Mouse (Mus musculus): ENCODE measurements around the gene Rfx8.
A peak's percentile ranks its signal among the peaks of the same experiment; 100 is the strongest.

Rfx8 gene

GRCm38 (mm10) chr1:39733876-39734275 lies 13.1 kb upstream of the Rfx8 start:
- no peak for DNase-seq

- no peak for DNase-seq
Observed at GRCm38 (mm10) chr1:39732081-39732480, 11.3 kb upstream of the Rfx8 start.

DNA sequence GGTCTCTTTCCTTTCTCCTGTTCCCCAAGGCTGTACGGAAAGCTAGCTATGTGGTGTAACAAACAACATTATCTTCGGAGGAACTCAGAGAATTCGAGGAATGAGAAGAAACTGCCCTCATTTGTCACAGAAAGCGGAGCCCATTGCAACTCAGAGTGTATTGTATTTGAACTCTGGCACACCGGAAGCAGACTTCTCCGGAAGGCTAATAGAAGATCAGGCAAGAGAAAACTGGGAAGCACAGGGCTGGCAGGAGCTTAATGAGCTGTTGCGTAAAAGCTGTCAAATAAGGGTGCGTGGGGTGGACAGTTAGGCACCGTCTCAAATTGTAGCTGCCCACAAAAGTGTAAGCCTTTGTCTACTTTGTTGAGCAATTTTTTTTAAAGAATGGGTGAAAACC lies 10.7 kb upstream of the Rfx8 start:
- DNase-seq, result no peak

- DNase-seq, result no peak
Observed at GRCm38 (mm10) chr1:39730868-39731267, 10.1 kb upstream of the Rfx8 start.

GRCm38 (mm10) chr1:39729919-39730318 lies 9.1 kb upstream of the Rfx8 start:
- DNase-seq, result no peak

DNA sequence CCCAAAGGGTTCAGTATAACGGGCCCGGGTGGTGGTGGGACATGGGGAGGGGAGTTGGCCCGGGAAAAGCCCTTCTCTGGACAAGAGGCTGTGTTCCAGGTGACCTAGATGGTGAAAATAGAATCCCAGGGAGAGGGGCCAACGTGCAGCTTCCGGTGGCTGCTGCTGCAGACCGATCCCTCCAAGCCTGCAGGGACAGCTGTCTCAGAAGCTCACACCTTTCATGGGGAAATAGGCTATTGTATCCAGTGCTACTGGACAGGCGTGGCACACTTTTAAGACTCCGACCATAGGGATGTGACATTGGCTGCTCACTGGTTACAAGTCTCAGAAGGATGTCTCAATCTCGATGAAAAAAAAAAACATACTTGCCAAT lies 542 bp upstream of the Rfx8 start:
- no peak for DNase-seq

DNA sequence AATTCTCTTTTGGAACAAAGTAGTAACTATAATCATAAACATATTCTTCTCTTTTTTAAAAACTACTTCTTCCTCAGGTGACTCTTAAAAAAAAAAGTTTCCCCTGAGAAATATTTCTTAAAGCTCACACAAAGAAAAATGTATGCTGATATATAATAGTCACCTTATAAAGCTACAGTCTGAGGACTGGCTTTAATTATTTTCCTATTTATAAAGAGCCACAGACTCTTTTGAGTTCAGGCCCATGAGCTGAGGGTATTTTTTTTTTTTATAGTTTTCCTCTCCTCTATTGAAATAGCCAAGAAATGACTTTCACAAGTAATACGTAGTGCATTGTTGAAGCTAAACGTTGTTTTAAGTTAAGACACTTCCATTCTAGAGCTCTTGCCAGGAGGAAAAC lies 611 bp downstream of the Rfx8 start:
- no peak for DNase-seq

- no peak for DNase-seq
Observed at GRCm38 (mm10) chr1:39715551-39715950, 5.2 kb downstream of the Rfx8 start.

GRCm38 (mm10) chr1:39714729-39715128 lies 6.1 kb downstream of the Rfx8 start:
- DNase-seq, result no peak

- no peak for DNase-seq
Observed at GRCm38 (mm10) chr1:39713842-39714658, 6.7 kb downstream of the Rfx8 start.

DNA sequence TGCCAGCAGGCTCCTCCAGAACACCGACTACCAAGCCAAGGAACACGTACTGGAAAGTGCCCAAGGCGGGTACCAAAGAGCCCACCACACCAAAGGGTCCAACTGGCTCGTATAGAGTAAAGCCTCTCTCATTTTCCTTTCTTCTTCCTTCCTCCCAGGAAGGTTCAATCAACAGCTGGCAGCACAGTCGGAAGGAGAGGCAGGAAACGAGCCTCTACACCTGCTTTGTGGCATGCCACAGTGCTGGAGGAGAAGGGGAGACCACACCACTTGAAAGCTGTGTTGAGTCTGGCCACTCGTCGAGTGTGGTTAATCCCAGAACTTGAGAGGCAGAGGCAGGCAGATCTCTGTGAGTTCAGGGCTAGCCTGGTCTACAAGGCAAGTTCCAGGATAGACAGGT lies 7.5 kb downstream of the Rfx8 start:
- no peak for DNase-seq

DNA sequence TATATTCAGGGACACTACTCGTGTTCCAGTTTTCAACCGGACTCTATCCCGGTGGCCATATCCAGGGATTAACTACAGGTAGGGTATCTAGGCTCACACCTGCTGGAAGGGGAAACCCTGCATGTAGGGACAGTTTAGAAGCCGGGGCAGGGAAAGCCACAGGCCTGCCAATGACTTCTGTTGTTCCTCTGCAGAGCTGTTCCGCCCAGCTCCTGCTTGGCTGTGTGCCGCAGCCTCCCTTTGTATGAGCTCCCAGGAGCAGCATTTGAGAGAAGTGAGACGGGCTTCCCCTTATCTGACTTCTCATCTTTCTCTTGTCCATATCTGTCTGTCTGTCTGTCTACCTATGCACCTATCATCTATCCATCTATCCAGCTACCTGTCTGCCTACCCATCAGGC lies 8.5 kb downstream of the Rfx8 start:
- DNase-seq, result no peak

DNA sequence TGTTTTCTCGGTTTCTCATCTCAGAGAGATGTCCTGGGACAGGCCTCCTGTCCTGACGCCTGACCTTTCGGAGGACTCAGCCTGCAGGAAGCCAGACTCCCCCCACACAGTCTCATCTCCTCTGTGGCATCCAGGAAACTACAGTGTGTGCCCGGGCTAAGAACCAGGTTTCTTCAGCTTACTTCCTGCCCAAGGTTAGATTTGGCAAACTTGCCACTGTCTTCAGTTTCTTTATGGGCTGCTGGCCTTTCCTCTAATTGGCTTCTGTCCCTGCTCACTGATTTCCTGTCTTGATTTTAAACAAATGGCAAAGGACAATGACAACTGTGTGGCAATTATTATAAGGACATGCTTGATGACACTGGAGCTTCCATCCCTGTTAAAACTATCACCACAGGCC lies 10.2 kb downstream of the Rfx8 start:
- DNase-seq, result no peak

GRCm38 (mm10) chr1:39710016-39710415 lies 10.8 kb downstream of the Rfx8 start:
- no peak for DNase-seq

DNA sequence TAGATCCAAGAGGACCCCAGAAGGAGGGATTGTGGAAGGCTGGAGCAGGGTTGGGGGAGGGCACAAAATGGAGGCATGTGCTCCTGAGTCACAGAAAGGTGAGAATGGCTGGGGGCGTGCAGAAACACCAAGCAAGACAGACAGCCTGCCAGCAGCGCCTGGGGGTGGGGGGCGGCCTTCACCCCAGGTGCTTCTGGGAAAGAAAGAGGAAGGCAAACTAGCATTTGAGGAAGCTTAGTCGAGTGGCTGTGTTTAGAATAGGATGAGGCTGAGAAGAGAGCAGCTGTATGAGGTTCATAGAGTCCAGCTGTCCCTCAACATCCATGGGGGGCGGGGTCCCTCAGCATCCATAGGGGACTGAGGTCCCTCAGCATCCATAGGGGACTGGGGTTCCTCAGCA lies 12.0 kb downstream of the Rfx8 start:
- DNase-seq, result no peak

DNA sequence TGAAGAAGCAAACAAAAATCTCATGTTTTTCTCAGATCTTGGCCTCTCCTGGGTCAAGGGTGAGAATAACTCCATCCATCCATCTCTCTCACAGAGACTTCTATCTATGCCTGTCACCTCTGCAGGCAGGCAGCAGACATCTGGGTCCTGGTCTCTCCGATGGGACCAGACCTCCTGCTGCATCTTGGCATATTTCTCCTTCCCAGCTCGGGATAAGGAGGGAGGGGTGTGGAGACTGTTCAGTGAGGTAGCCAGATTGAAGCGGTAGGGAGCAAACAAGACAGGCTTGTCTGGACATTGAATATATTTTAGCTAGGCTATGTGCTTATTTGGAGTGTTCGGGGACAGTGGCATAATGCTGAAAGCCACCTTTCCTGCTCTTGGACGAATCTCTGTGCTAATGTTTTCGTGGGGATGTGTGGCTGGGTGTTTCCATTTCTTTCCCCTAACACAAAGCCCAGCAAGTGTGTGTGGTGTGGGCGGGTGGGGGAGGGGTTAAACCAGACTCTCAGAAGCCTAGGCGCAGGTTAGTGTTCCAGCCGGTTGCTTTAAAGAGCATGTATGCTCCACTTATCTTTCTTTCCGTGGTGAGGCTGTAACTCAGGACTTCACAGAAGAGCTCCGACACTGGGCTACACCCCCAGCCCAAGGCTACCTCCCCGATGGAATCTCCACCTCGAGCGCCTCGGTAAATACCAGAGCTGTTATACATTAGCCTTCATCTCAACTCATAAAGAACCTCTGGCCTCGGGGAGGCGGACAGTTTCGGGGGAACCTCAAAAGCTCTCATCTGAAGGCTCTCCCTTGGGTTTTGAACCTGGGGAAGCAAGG lies 18.4 kb downstream of the Rfx8 start:
- DNase-seq, result no peak

- DNase-seq, result peak; percentile 64
Observed at GRCm38 (mm10) chr1:39701274-39701602, 19.6 kb downstream of the Rfx8 start.

DNA sequence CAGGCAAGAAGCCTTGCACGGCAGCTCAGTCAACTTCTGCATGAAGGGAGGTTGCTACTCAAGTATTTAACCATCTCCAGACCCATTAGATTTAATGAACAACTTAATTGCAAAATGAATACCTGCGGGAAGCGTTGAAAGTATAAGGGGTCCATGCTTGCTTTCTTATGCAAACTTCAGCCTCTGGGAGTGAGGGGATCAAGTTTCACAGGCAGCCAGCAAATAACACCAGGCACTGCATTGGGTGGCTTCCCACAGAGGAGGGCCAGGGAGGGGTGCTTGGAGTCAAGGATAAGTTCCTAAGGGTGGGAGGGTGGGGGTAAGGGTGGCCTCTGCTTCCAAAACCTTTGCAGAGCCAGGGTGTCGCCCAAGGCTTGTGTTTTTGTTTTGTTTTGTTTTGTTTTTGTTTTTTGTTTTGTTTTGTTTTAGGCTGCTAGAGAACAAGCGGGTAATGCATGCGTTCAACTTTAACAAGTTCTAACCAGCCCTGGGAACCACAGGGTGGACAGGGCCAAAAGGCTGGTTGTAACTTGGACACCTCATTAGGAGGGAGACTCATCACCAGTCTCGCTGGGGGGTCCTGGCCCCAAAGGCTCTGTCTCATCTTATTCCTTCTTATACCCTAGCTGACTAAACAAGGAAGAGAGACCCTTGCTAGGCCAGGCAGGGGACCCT lies 20.1 kb downstream of the Rfx8 start:
- no peak for DNase-seq

- DNase-seq, result no peak
Observed at GRCm38 (mm10) chr1:39698456-39698855, 22.3 kb downstream of the Rfx8 start.

- DNase-seq, result no peak
Observed at GRCm38 (mm10) chr1:39695198-39695597, 25.6 kb downstream of the Rfx8 start.

- DNase-seq, result no peak
Observed at GRCm38 (mm10) chr1:39694756-39695155, 26.0 kb downstream of the Rfx8 start.

DNA sequence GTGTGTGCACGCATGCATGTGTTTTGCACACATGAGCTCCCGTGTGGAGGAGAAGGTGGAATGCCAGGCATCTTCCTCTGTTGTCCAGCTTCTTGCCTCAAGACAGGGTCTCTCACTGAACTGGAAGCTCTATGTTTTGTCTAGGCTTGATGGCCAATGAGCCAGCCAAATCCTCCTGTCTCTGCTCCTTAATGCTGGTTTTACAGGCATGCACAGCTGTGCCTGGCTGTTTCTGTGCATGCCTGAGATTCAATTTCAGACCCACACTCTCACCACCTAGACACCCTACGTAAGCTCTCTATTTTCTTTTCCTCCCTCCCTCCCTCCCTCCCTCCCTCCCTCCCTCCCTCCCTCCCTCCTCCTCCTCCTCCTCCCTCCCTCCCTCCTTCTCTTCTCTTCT lies 28.8 kb downstream of the Rfx8 start:
- DNase-seq, result no peak

- DNase-seq, result no peak
Observed at GRCm38 (mm10) chr1:39691061-39691460, 29.7 kb downstream of the Rfx8 start.

GRCm38 (mm10) chr1:39688573-39688972 lies 32.2 kb downstream of the Rfx8 start:
- DNase-seq, result no peak
